Mouse (Mus musculus): ENCODE results near the gene Zmynd15.

GRCm38 (mm10) chr11:70440637-70441036 is 18.6 kb upstream of the Zmynd15 start:
- TF ChIP-seq CTCF (IDR thresholded peaks at IDR 0.05; ENCODE audit: control insufficient read depth, insufficient read depth, insufficient replicate concordance, low read depth, low read length) = no peak
- no peak for TF ChIP-seq POLR2A (IDR thresholded peaks at IDR 0.05; ENCODE audit: control insufficient read depth, low read depth, low read length)
